In genomic region chr4:81178782-81179135, GRCm38 (mm10) we compare ENCODE assay signal across 8 mouse cellular contexts.
DNase-seq lines count a peak whose midpoint lies in the region; ATAC-seq lines count a peak whose summit lies in the region.

No protein-coding gene starts in this region.

- no peaks in the 10 kb centered on the region for H3K9me3 ChIP-seq in hindbrain, embryonic 14.5 days (ENCODE audit: control insufficient read depth, low read length)

- H3K9ac ChIP-seq in hindbrain, embryonic 14.5 days, result no peak overlapping the region

- H3K36me3 ChIP-seq in hindbrain, embryonic 14.5 days (replicated peaks; ENCODE audit: control insufficient read depth, insufficient read depth), result no peaks in the 10 kb centered on the region

- peak; percentile 95 for ATAC-seq in hindbrain, embryonic 14.5 days (ENCODE audit: low FRiP score)

- DNase-seq in WW6 (ENCODE audit: low read depth, low spot score), result peak; percentile 68
- peak; percentile 96 for DNase-seq in cerebellum, postnatal 14 days
- peak; percentile 88 to 93 for DNase-seq in frontal cortex, postnatal 36 days (ENCODE audit: low spot score in 2 of 2)
- peak; percentile 97 for DNase-seq in hindbrain, embryonic 14.5 days (ENCODE audit: low spot score)
- peak; percentile 90 to 94 for DNase-seq in layer of hippocampus, postnatal 25 days (ENCODE audit: extremely low spot score in 1 of 2, low spot score in 1 of 2)
- DNase-seq in lung, postnatal 25 days (ENCODE audit: low spot score), result peak; percentile 92
- DNase-seq in right cerebral cortex, adult 2 months (ENCODE audit: low spot score in 2 of 2), result peak; percentile 93
- DNase-seq in urinary bladder, postnatal 36 days (ENCODE audit: low spot score in 2 of 2), result peak; percentile 80 to 86

- H3K4me3 ChIP-seq in hindbrain, embryonic 14.5 days (replicated peaks; ENCODE audit: low read length), result no peak overlapping the region

- WGBS in hindbrain, embryonic 14.5 days, result under 1% methylated on average over 12 of the region's 12 CpGs

- no peaks in the 10 kb centered on the region for H3K27me3 ChIP-seq in hindbrain, embryonic 14.5 days (ENCODE audit: control insufficient read depth, insufficient read depth, low read length)

- 0 out of 2 replicates have a peak overlapping the region, but pooled peaks have one; percentile 1 for H3K4me2 ChIP-seq in hindbrain, embryonic 14.5 days (replicated peaks)

- H3K27ac ChIP-seq in hindbrain, embryonic 14.5 days, result no peak overlapping the region

- H3K4me1 ChIP-seq in hindbrain, embryonic 14.5 days (replicated peaks; ENCODE audit: control insufficient read depth, insufficient read depth, low read length), result no peaks in the 10 kb centered on the region
